Mouse (Mus musculus): ENCODE data around the gene Zcchc13. TPM values are rescaled to one million over a fixed set of nuclear protein-coding genes. Genes with fewer than 3 reads are reported as not detected.

The Zcchc13 gene
- not detected in 2 replicates for polyA plus RNA-seq (2015; fragmentation: Nextera tagmentation; extraction: Ambion mirVana)

GRCm38 (mm10) chrX:103630303-103630702 lies at the start of gene Zcchc13:
Gene Zcchc13 (plus strand): TSS chrX:103630586.

Other genes with a start within 250 kb of the Zcchc13 start
- 0.20 and 0.68 TPM in 2 replicates for gene Tsx, start 216.1 kb upstream of the Zcchc13 start, polyA plus RNA-seq (2015; fragmentation: Nextera tagmentation; extraction: Ambion mirVana)
- not detected in 2 replicates for gene Gm26992, start 208.6 kb upstream of the Zcchc13 start, polyA plus RNA-seq (2015; fragmentation: Nextera tagmentation; extraction: Ambion mirVana)
- gene Slc16a2, start 191.4 kb downstream of the Zcchc13 start, polyA plus RNA-seq (2015; fragmentation: Nextera tagmentation; extraction: Ambion mirVana): 19.3 and 19.9 TPM in 2 replicates

Data from adrenal gland, postnatal 0 days (tissue).